Mouse (Mus musculus) central nervous system, embryonic 11.5 days (tissue): ENCODE data around the gene Apoa4. TPM values are rescaled to one million over a fixed set of nuclear protein-coding genes. Genes with fewer than 3 reads are reported as not detected.

Experiments
- polyA plus RNA-seq: library from polyadenylated mRNA; depleted of rRNA; stranded (reverse); fragments of >200 nt; gene quantifications from 2 replicates; pipeline ENCODE4 v1.2.3, GENCODE M21; 2012; rRNA removed

The Apoa4 gene
- 0.43 TPM in 2 replicates for polyA plus RNA-seq

GRCm38 (mm10) chr9:46240526-46241153, at the start of gene Apoa4:
Gene Apoa4, plus strand, starts transcription at chr9:46240696.

DNA sequence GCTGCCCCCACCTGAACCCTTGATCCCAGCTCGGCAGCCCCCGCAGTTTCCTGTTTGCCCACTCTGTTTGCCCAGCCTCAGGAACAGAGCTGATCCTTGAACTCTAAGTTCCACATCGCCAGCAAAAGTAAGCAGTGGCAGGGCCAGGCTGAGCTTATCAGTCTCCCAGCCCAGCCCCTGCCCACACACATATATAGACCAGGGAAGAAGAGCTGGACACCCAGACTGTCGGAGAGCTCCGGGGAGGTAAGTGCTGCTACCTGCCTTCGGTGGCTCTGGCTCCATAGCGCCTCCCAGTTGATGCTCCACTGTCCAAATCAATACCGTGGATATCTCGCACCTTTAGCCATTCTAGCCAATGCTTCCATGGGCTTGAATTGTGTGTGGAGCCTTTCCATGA, 12.0 kb upstream of the Apoa4 start, which contains the start of gene Apoa1:
Gene Apoa1, plus strand, starts transcription at position 90 of the 400 bp plus-strand sequence.

DNA sequence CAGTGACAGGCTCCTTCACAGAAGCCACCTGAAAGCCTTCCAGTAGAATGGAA, 5.1 kb upstream of the Apoa4 start, which contains the start of gene Apoc3:
Gene Apoc3, minus strand, starts transcription at position 41 of the 53 bp plus-strand sequence.

DNA sequence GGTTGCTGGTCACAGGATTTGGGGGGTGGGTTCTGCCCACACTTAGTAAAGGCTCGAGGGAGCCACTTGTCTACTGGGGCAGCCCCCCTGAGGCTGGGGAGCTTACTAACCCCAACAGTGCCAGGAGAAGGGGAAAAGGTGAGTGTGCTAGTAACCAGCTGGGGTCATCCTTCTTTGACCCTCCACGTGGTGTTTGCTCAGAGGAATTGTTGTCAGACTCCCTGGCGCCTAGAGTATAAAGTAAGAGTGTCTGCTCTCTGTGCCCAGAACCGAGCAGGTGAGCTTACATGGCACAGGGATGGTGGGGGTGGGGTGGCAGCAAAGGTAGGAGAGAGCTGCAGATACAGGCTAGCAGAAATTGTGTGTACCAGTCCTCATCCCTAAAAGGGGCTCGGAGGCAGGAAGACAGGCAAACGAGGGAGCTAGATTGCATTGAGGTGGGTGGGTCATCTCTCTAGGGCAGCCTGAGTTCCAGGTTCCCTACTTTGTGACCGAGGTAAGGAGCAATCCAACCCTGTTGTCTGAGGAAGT, 27.9 kb downstream of the Apoa4 start, which contains the start of gene Apoa5:
Gene Apoa5, plus strand, starts transcription at position 291 of the 531 bp plus-strand sequence.

GRCm38 (mm10) chr9:46272677-46273454, 32.4 kb downstream of the Apoa4 start, which contains the start of gene Zpr1:
Gene Zpr1, plus strand, starts transcription at chr9:46273064.

DNA sequence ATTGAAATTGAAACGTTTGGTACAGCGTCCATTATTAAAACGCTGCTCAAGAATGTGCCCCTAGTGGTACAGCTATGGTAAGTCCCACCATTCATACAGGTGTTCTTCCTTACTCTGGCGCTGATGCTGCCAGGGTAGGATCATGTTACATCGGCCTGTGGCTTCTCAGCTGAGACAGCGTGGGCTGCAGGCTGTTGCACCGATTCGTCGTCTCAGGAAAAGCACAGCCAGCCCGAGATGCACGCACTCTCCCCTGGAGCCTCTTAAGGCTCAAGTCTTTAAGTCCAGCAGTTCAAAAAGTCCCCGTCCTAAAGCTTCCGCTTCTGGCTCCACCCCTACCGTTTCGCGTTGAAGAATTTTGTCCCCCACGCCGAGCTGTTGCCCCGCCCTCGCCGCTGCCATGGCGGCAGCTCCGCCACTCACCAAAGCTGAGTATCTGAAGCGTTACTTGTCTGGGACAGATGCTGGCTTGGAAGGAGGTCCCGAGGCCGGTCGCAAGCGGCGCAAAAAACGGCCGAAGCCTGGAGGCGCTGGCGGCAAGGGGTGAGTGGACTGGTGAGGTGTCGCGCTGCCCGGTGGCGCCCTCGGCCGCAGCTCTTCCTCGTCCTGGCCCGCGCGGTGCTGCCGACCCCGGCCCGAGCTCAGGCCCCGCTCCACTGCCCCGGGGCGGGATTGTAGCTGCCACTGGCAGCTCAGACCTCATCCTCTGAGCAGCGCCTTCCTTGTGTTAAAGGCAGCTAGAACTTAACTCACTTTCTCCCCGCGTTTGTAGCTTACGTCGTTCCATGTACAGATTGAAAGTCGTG, 42.3 kb downstream of the Apoa4 start, which contains the start of gene Bud13:
Gene Bud13, plus strand, starts transcription at position 378 of the 806 bp plus-strand sequence.

Other genes with a start within 250 kb of the Apoa4 start
- 125 and 146 TPM in 2 replicates for gene Pafah1b2, start 228.0 kb upstream of the Apoa4 start, polyA plus RNA-seq
- 11.5 and 16.2 TPM in 2 replicates for gene Sik3, start 227.9 kb upstream of the Apoa4 start, polyA plus RNA-seq
- gene Apoa1, start 12.1 kb upstream of the Apoa4 start, polyA plus RNA-seq = 33.4 and 120 TPM in 2 replicates
- 0.15 TPM in 1 of 2 replicates, not detected in the other for gene Apoc3, start 5.1 kb upstream of the Apoa4 start, polyA plus RNA-seq
- gene Apoa5, start 27.9 kb downstream of the Apoa4 start, polyA plus RNA-seq = 0.06 TPM in 1 of 2 replicates, not detected in the other
- 39.8 and 42.7 TPM in 2 replicates for gene Zpr1, start 32.4 kb downstream of the Apoa4 start, polyA plus RNA-seq
- gene Bud13, start 42.3 kb downstream of the Apoa4 start, polyA plus RNA-seq = 20.3 and 25.9 TPM in 2 replicates
- not detected in 2 replicates for gene 4931429L15Rik, start 79.3 kb downstream of the Apoa4 start, polyA plus RNA-seq